Mouse (Mus musculus) limb, embryonic 14.5 days (tissue): Measurements from ENCODE around the gene Mia3. TPM values are rescaled to one million over a fixed set of nuclear protein-coding genes. Genes with fewer than 3 reads are reported as not detected.
"Not testable (repeated sequence)": the region's sequence is repeated elsewhere in the genome, so short reads cannot be mapped to it uniquely, and the experiment has no call there.

Experiments used
- ATAC-seq: fragments of 200-750 bp; cut with Nextera tagmentation; 2 replicates; pipeline ENCODE4 v1.8.0; 2017; ENCODE audit warnings: low read depth, moderate number of reproducible peaks, moderate TSS enrichment; ENCODE audit not compliant: low FRiP score
- DNase-seq: peaks from one replicate; pipeline ENCODE4 v3.0.0-alpha.2; 2015; ENCODE audit warnings: low spot score
- H3K27ac ChIP-seq: fragments of 300-500 bp; sonication (generic); replicated peaks from 2 replicates; pipeline ENCODE4 v1.5.1; 2014; ENCODE audit warnings: low read depth, mild to moderate bottlenecking, low read length, moderate library complexity, mixed read lengths
- H3K27me3 ChIP-seq: fragments of 300-500 bp; sonication (generic); 2 replicates; pipeline ENCODE4 v1.6.1; 2014; ENCODE audit warnings: low read length, mixed read lengths; ENCODE audit not compliant: control insufficient read depth, insufficient read depth
- H3K36me3 ChIP-seq: fragments of 300-500 bp; sonication (generic); 2 replicates; pipeline ENCODE4 v1.6.1; 2014; ENCODE audit warnings: mild to moderate bottlenecking, low read length, moderate library complexity, mixed read lengths; ENCODE audit not compliant: control insufficient read depth, insufficient read depth
- H3K4me1 ChIP-seq: fragments of 300-500 bp; sonication (generic); 2 replicates; pipeline ENCODE4 v1.6.1; 2014; ENCODE audit warnings: antibody characterized with exemption, low read length, mixed read lengths; ENCODE audit not compliant: control insufficient read depth, insufficient read depth
- H3K4me2 ChIP-seq: fragments of 300-500 bp; sonication (generic); replicated peaks from 2 replicates; pipeline ENCODE4 v1.6.1; 2014; ENCODE audit warnings: low read depth, mild to moderate bottlenecking, low read length, moderate library complexity; ENCODE audit not compliant: severe bottlenecking
- H3K4me3 ChIP-seq: fragments of 300-500 bp; sonication (generic); replicated peaks from 2 replicates; pipeline ENCODE4 v1.5.1; 2014; ENCODE audit warnings: low read length
- H3K9ac ChIP-seq: fragments of 300-500 bp; sonication (generic); 2 replicates; pipeline ENCODE4 v1.6.1; 2014; ENCODE audit warnings: mild to moderate bottlenecking, low read depth, low read length, moderate library complexity; ENCODE audit not compliant: severe bottlenecking
- H3K9me3 ChIP-seq: fragments of 300-500 bp; sonication (generic); 2 replicates; pipeline ENCODE4 v1.6.1; 2016; ENCODE audit warnings: low read length; ENCODE audit not compliant: control insufficient read depth
- POLR2A ChIP-seq: fragments of 200-500 bp; IDR thresholded peaks from 2 replicates; pipeline ENCODE4 v1.8.0; 2012; ENCODE audit warnings: inconsistent platforms, mild to moderate bottlenecking, moderate library complexity, borderline replicate concordance; ENCODE audit not compliant: insufficient read depth, insufficient read length; ENCODE audit errors: extremely low read depth
- WGBS: fragments of 180-500 bp; shearing (Covaris S2); extraction: QIAGEN DNeasy Blood & Tissue Kit; methylation state at CpG from one replicate; pipeline ENCODE4 v1.1.7; 2014; 5-methylcytosine and 5-hydroxymethylcytosine counted together
- polyA plus RNA-seq, 2 experiments: library from polyadenylated mRNA; depleted of rRNA in 1 of 2; stranded (reverse) in 1 of 2; unstranded in 1 of 2; fragments of >200 nt; fragmentation: Nextera tagmentation in 1 of 2; extraction: Ambion mirVana in 1 of 2; gene quantifications; 2 replicates each; pipeline versions ENCODE4 v1.2.1 to v1.2.3; 2012 to 2014

The Mia3 gene
- polyA plus RNA-seq, 2 experiments = 116 to 139 TPM

DNA sequence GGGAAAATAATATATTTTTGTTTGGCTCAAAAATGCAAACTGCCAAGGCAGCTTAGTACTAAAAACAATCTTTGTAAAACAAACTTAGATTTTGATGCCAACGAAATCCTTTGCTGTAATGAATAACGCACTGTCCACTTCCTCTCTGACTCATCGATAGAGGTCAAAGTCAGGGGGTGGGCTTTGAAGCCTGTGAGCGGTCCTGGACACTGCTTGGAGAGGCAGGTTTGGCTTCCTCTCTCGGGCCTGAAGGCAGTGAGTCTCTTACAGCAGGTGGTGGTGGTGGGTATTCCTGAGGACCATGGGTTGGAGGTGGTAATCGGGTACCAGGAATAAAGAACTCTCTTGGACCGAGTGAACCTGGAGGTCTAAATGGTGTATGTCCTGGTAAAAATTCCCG, 42.2 kb downstream of the Mia3 start:
- Histone ChIP-seq H3K4me2 (no peak overlapping the region), H3K9me3 (peaks cover 3% of the 10 kb centered on the region; the same call in 1 of the 2 replicates), H3K27me3 (no peaks in the 10 kb centered on the region), H3K27ac (no peak overlapping the region), H3K4me1 (no peaks in the 10 kb centered on the region), H3K9ac (no peak overlapping the region), H3K4me3 (no peak overlapping the region), H3K36me3 (peaks cover 86% of the 10 kb centered on the region)
- ATAC-seq (no peak), DNase-seq (no peak)
- no peak for TF ChIP-seq POLR2A
- 95% methylated on average over 8 of the region's 8 CpGs for WGBS

DNA sequence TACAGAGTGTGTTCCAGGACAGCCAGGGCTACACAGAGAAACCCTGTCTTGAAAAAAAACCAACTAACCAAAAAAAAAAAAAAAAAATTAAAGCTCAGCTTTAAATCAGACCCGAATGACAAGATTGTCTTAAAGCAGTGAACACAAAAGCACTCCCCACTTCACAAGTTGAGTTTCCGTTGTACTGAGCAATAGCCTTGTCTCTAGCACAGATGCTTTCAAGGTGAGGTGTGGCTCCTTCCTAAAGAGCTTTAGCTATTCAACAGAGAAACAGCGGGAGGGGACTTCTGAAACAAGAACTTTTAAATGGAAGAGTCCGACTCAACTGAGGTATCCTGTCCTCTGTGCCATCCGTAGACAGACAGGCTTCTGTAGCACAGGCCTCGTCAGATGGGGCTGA, 44.9 kb downstream of the Mia3 start:
- Histone ChIP-seq H3K27me3 (no peaks in the 10 kb centered on the region), H3K4me3 (no peak overlapping the region), H3K9me3 (peaks cover 3% of the 10 kb centered on the region; the same call in 1 of the 2 replicates), H3K27ac (no peak overlapping the region), H3K9ac (no peak overlapping the region), H3K4me2 (no peak overlapping the region), H3K36me3 (peaks cover 82% of the 10 kb centered on the region), H3K4me1 (no peaks in the 10 kb centered on the region)
- 97% methylated on average over 6 of the region's 6 CpGs for WGBS
- TF ChIP-seq POLR2A = no peak
- DNase-seq = no peak
- no peak for ATAC-seq

DNA sequence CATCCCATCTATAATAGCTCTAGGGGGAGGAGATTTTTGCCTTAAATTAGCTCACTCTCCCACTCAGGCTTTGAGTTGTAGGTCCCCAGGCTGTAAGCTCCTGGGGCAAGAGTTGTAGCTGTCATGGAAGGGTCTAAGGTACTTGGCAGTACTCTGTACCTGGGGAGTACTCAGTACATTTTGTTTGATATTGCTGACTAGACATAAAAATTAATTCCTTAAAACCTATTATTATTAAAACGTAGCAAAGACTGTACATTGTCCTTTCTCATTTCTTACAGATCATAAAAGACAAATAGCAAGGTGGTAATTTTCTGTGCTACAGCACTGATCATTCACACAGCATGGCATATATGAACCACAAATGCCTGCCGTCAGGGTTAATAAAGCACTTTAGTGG, 45.4 kb downstream of the Mia3 start:
- WGBS = 93% methylated on average over 2 of the region's 2 CpGs
- Histone ChIP-seq H3K4me3 (no peak overlapping the region), H3K9ac (no peak overlapping the region), H3K27me3 (no peaks in the 10 kb centered on the region), H3K36me3 (peaks cover 82% of the 10 kb centered on the region), H3K4me2 (no peak overlapping the region), H3K9me3 (peaks cover 3% of the 10 kb centered on the region; the same call in 1 of the 2 replicates), H3K4me1 (no peaks in the 10 kb centered on the region), H3K27ac (no peak overlapping the region)
- DNase-seq (no peak), ATAC-seq (no peak)
- no peak for TF ChIP-seq POLR2A

DNA sequence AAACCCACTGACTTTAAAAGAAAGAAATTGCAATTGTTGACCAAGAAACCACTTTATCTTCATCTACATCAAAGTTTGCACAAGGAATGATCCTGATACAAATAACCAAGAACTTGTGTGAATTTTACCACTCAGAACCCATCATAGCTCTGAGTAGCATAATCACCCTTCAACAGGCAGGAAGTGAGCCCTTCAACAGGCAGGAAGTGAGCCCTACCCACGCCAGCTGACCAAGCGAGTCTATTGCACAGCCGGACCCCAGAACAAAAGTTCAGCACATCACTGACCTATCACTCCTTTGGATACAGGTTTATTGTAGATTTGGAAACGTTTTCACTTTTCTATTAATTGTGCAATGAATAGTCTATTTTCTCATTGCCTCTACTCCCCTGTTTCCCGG, 46.9 kb downstream of the Mia3 start:
- H3K4me2 ChIP-seq, H3K4me1 ChIP-seq, ATAC-seq, H3K9ac ChIP-seq, H3K4me3 ChIP-seq, H3K27ac ChIP-seq, H3K27me3 ChIP-seq, DNase-seq, H3K9me3 ChIP-seq: not testable (repeated sequence)
- H3K36me3 ChIP-seq = peaks cover 80% of the 10 kb centered on the region
- 89% methylated on average over 5 of the region's 5 CpGs for WGBS

DNA sequence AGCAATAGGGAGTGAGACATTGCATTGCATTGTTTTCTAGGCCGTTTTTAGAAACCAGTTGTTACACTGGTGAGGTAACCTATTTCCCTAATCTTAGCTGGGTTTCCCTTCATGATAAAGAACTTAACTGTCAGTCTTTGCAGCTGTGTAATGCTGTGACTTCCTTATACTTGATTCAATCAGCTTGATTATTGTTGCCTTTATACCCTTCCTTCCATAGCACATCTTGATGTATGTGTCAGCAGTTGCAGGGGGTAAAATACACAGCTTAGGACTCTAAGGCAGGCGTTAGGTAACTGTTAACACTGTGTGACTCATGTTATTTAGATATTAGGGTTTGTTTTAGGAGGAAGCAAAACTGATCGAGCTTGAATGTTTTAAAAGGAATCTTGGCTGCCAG, 48.6 kb downstream of the Mia3 start:
- H3K27ac ChIP-seq = no peak overlapping the region
- no peak overlapping the region for H3K4me2 ChIP-seq
- peaks cover 3% of the 10 kb centered on the region; the same call in 1 of the 2 replicates for H3K9me3 ChIP-seq
- H3K9ac ChIP-seq = no peak overlapping the region
- ATAC-seq (no peak), DNase-seq (no peak)
- H3K4me3 ChIP-seq = no peak overlapping the region
- WGBS = 79% methylated on average over 3 of the region's 3 CpGs
- no peaks in the 10 kb centered on the region for H3K4me1 ChIP-seq
- TF ChIP-seq POLR2A = no peak
- H3K36me3 ChIP-seq = peaks cover 80% of the 10 kb centered on the region
- H3K27me3 ChIP-seq = no peaks in the 10 kb centered on the region

DNA sequence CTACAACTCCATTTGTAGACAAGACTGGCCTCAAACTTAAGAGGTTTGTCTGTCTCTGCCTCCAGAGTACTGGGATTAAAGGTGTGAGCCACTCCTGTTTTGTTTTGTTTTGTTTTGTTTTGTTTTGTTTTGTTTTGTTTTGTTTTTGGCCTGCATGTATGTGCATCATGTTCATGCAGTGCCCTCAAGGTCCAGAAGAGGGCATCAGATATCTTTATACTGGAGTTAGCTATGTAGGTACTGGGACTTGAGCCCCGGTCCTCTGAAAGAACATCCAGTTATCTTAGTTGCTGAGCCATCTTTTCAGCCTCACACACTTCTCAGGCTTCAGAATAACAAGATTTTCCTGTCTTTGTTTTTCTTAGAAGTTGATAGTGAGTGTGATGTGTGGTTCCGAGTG, 53.6 kb downstream of the Mia3 start:
- no peak overlapping the region for H3K4me3 ChIP-seq
- no peaks in the 10 kb centered on the region for H3K9me3 ChIP-seq
- 95% methylated on average over 2 of the region's 2 CpGs for WGBS
- H3K9ac ChIP-seq = no peak overlapping the region
- ATAC-seq (no peak), DNase-seq (no peak)
- no peak overlapping the region for H3K27ac ChIP-seq
- H3K4me2 ChIP-seq = no peak overlapping the region
- H3K36me3 ChIP-seq = peaks cover 77% of the 10 kb centered on the region
- no peaks in the 10 kb centered on the region for H3K27me3 ChIP-seq
- H3K4me1 ChIP-seq = no peaks in the 10 kb centered on the region
- no peak for TF ChIP-seq POLR2A
